Mouse (Mus musculus): Measurements from ENCODE around the gene Nfia.

Gene Nfia

DNA sequence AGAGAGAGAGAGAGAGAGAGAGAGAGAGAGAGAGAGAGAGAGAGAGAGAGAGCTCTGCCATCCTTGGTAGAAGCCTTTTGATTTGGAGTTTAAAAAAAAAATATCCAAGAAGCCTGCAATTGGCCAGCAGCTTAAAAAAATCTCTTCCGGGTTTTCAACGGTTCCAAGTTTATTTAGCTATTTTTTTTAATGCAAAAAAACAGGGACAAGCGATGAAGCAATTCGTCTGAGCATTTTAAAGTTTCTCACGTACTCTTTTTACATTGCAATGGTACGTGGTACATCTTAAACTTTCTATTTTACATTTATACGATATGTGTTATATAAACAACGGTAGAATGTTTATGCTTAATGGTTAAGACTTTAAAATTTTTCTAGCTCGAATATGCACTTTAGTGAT is at the start of gene Nfia:
Gene Nfia, plus strand, starts transcription at position 94 of the 400 bp plus-strand sequence.
- DNase-seq: no peak

DNA sequence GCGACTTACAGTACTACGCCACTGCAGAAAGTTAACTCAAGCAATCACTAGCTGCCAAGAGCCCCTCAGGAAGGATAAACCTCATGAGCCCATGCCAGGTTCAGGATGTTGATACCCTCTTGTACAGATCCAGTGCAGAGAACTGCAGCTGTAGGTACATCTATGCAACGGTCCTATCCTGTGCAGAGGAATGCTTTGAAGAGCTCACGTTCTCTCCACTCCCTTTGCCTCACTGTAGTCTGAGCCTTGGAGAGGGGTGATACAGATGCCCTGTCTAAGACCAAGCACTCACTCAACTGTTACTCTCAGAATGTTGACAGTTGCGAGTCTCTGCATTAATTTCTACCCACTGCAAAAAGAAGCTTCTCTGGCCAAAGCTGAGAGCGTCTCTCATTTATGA is 49.2 kb upstream of the Nfia start:
- no peak for DNase-seq

DNA sequence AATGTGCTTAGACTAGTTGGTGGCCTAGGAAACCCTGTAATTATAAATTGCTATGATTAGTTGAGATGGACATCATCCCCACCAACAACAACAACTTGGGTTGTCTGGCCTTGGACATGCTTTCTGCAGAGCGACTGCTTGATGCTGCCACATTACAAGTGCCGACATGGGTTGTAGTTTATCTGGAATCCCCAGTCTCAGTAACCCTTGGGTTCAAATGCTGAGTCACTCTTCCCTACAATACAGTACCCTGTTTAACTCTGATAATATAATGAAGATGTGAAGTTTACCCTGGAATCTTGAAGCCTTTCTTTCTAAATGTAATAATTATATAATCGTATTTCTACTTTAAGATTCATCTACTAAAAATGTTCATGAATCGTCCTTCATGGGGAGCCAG is 44.0 kb upstream of the Nfia start:
- DNase-seq: no peak

DNA sequence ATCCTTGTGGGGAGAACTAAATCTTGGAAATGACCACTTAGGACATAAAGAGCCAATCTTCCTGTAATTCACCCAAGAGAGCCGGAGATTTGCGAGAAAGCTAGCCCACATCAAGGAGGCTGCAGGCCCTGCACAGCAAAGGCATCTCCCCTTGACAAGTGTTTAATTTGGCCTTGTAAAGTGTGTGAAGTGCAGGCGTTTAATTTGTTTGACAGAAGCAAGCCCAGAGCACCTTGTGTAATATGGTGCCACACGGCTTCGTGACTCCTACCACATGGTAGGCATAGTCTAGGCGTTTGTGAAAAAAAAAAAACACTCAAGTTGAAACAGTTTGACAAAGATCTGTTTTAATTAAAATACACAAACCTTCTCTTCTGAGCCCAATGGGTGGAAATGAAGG is 42.5 kb upstream of the Nfia start:
- no peak for DNase-seq

DNA sequence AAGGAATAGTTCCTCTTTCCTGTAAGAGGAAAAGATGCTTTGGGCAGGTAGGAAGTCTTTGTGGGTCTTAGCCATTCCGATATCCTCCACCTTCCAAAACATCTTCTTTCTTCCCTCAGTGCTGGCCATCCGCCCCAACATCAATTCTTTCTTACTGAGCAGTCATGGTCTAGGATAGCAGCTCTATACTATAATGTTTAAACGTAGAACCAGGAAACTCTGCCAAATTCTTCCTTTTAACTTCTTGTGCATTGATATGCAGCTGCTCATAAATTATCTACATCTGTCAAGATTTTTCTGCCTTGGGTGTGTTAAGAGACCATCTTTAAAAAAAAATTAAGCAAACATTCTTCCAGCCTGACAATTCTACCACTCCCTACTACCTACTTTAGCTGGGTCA is 42.1 kb upstream of the Nfia start:
- no peak for DNase-seq

DNA sequence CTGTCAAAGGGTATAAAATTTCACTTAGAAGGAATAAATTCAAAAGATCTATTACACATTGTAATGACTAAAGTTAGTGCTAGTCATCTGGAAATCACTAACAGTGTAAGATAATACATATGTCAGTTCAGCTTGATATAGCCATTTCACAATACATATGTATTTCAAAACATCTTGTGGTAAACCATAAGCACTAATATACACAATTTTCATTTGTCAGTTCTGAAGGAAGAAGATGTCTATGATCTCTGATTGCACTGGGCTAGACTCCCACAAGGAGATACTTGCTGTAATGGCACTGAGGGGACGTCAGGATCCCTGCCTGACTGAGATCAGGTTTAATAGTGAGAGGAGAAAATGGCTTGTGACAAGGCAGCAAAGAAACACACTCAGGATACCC is 39.1 kb upstream of the Nfia start:
- DNase-seq: no peak

DNA sequence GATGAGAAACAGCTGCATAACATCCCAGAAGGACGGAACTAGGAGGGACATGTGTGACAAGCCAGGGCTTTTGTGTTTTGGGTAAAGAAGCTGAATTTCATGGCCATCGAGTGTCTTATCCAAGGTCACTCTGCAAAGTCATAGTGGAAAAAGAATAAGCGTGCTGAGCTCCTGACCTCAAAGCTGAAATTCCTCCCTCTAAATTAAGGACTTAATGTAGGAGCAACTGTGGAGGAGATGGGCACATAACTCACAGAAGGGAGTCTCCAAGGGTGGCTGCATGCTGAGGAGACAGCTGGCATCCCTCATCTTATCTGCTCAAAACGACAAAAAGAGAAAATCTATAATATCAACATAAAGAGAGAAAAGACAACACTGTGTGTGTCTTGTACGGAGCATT is 28.6 kb upstream of the Nfia start:
- DNase-seq: no peak

DNA sequence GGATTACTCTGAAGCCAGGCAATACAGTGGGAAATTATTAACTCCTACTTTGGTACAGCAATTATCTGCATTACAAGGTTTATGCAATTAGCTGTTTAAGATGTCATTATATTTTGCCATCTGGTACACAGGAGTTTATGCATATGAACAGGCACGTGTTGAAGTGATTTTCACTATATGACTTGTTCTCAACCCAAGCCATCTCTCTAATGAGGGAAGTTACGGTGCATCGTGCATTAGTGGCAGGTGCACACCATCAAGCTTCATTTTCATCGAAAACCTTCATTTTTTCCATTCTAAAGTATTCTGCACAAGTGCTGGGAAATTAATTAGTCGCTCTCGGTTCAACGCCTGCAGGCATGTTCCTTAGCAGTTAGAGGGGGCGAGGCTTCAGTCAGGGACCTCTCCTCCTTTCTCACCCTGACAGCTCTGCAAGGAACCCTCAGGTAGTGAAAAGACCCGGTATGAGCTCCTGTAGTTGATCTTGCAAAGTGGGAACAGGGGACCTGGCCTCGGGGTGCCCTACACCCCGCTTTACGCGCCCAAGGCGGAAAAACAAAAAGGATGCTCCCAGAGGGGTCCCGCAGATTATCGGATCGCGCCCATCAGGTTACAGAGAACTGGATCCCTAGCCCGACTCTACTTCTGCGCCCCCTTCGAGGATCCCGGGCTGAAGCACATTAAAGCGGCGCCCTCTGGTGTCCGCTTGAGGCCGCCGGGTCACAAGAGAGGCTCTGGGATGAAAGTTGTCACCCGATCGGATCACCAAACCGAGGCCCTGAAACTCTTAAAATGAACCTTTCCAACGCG is 27.0 kb upstream of the Nfia start:
- peak; percentile 65 for DNase-seq

DNA sequence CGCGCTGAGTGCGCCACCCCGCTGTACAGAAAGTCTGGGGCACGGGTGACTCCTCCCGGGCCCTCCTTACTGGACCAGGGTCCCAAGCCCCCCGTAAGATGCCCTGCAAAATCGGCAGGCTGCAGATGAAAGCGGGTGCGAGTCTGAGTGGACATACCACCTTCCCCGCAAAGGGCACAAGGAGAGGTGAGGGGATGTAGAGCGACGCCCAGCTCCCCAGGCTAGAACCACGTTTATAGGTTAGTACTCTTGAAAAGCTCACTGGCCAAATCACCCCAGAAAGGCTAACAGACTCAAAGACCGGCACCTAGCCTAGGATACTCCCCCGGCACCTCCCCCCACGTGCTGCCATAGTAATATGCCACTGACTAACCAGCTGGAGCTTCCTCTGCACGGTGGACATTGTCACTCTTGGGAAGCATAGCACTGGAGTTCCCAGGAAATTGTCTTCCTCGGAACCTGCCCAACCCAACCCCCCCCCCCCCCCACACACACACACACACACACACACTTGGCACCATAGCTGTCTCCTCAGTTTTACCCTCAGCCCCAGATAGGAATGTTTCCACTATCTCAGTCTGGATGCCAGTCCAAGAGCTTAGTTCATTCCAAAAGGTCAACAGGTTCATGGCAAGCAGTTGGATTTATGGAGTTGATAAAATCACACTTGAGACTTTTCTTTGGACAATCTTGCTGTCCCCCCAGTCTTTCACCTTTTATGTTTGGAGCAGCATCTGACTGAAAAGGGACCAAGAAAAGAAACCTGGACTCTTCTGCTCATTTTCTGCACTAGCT is 26.2 kb upstream of the Nfia start:
- DNase-seq: no peak

DNA sequence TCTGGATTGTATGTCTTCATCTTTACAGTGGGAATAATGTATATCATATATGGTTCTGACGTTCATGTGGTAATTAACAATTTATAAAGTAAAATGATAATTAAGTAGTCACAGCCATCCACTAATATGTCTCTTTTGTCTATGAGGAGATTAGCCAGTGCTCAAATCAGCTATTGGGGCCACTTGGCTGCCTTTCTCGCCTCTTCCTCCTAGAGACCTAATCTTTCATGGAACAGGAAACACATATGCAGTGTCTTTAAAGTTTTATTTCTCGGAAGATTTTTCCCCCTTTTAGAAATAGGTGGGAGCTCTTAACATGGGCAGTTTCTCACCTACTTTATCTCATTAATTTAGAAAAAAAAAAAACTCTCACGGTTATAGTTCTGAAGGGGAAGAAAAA is 22.1 kb upstream of the Nfia start:
- no peak for DNase-seq

DNA sequence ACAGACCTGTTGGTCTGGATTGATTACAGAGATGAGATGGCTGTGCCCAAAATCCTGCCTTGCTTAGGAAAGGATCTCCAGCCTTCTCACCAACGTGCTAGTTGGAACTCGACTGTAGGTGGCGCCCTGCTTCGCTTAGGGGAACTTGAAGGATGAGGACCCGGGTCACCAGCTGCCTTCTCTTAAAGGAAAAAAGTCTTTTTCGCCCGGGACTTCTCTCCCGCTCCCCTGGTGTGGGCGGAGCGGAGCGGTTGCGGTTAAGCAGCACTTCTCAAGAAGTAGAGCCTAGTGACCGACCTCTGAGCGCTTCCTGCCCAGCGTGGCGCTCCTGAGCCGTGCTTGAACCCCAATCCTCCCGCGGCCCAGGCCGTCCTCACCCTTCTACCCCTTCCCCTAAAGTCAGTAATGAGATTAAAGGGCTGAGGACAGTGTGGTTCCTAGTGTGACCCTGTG is 21.5 kb upstream of the Nfia start:
- DNase-seq: peak; percentile 91

DNA sequence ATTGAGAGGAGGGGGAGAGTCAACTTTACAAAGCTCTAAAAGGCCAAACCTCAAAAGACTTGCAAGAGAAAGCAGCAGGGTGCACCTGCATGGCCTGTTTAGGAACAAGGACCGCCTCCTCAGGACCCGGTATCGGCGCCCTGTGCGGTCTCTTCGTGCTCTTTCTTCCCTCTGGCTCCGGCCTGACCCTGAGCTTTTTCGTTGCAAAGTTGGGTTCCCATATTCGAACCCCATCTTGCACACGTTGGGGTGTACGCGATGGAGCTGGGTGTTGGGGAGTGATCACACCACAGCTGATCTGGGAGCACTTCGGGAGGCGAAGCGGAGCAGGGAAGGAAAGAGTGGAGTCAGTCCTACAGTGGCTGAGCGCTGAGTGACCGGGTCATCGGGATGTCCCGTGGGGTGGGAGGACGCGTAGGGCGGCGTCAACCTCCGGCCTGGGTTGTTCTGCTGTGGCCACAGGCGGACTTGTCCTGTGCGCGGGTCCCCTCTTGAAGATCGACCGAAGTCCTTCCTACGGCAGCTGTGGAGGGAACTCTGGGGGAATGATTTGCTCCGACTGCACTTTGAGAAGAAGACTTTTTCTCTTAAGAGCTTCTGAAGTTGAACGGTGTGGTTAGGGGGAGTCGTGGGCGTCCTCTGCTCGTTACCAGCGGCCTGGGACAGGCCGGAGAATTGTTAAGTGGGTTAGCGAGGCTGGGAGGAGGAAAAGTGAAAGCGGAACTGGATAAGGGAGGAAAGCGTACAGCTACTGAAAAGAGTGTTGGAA is 20.9 kb upstream of the Nfia start:
- DNase-seq: peak; percentile 78

DNA sequence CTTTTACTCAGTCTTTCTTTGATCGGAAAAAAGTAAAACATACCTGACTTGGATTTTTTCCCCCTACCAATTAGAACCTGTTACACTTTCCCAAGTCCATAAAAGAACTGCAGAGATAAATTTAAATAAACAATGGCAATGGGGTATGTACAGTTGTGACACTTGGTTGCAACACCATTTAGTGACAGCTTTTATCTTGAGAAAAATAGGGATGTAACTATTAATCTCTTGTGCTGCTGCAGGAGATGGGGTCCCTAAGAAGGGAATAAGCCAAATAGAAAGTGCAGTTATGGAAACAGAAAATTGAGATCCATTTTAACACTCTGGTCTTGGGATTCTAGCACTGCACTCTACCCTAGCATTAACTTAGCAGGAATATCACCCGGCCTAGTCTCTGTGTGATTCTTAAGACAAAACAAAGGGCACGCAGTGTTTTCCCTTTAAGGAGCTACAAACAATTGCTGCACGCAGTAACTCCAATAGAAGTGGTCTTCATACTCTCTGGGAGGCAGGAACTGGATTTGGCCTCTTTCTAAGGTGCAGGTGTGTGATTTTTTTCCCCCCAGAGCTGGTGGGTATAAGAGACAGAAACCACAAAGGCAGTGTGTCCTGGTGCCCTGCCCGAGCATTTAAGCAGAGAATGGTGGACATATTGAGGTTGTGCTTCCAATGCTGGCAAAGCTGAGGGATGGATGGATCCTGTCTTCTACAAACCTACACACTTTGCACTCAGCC is 20.1 kb upstream of the Nfia start:
- no peak for DNase-seq

DNA sequence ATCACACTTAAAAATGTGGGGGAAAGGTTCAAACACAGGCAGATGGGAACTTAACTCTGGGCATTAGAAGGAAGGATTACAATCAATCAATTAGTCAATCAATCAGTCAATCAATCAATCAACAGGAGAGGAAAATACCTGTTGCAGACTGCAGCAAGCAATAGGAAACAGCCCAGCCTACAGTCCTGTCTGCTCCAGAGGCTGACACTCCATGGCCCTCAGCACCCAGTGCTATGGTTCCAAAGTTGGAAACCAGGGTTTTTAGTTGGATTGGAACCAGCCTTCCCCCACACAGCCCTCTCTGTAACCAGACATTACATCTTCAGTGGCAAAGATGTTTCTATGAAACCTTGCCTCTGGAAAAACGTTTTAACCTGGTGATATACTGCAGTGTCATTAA is 19.0 kb upstream of the Nfia start:
- DNase-seq: no peak

DNA sequence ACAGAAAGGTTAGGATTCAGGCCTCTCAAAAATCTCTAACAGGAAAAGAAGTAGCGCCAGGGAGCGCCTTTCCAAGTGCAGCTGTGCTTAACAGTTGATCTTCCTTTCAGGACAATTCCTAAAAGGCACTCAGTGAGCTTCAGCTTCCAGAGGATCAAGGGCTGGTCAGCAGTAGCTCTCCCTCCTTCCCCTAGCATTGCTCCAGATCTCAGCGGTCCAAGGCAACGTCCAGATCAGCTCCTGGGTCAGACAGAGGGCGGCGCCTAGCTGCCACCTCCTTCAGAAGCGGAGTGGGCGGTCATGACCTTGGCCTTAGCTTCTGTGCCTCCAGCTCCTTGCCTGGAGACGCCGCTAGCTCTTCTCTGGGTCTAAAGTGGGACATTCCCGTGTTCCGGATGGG is 18.3 kb upstream of the Nfia start:
- DNase-seq: peak; percentile 81

DNA sequence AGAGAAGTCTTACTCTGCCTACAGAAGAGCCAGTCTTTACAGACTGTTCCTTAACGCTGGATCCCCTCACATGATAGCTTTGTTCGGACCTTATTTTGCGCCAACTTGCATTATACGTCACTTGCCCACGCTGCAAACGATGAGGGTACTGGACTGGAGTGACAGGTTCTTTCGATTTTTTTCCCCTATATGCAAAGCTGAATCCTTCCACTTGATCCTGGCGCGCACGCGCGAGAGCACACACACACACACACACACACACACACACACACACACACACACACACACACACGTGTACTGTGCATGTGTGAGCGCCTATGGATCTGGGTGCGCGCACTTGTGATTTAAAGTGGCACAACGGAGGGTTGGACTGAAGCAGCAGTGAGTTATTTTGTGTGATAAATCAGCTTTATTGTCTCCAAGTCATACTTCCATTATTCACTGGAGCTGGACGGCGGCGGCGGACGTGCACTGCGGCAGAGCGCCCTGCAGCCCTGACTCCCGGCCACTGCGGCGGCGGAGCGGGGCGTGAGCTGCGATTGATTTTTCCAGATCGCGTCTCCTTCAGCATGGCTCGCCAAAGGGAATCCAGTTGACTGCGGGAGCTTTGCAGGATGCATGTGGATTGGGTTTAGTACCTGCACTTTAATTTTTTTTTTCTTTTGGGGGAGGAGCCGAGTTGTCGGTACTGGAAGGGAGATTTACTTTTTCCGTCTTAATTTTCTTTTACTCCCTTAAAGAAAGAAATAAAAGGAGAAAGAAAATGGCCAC is 15.1 kb upstream of the Nfia start:
- DNase-seq: peak; percentile 67

DNA sequence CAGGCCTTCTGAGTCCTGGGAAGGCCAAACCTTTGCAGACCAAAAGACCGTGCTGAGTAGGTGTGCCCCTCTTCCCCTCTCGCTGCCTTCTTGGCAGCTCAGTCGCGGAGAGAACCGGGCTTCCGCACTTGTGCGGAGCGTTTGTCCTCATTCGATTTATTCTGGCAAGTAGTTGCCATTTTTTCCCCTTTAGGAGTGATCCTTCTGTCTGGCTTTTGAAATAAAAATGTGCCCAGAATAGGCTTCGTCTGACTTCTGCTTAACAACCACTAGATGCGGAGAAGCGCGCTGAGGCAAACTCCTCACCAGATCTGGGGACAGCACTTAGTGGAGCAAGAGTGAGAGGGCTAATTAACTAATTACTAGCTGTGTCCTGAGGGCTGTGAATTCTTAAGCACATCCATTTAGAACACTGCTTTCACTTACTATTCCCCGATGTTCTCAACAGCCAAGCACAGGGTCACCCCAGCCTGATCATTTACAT is 14.5 kb upstream of the Nfia start:
- no peak for DNase-seq

DNA sequence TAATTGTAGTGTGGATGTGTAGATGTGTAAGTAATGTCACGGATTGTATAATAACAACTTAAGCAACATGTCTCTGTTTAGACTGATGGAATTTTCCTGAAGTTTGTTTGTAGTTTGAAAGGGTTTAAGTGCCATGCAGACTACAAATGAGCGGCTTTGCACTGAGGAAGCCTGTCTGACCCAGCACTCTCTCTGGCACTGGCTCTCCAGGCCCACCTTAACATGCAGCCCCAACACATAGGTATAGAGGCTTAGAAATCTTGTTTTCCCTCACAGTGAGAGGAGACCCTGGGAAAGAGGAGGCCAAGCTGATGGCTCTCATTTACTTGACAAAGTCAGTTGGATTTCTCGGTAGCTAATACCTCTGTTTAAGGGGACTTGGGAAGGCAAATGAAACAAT is 13.9 kb upstream of the Nfia start:
- DNase-seq: no peak

DNA sequence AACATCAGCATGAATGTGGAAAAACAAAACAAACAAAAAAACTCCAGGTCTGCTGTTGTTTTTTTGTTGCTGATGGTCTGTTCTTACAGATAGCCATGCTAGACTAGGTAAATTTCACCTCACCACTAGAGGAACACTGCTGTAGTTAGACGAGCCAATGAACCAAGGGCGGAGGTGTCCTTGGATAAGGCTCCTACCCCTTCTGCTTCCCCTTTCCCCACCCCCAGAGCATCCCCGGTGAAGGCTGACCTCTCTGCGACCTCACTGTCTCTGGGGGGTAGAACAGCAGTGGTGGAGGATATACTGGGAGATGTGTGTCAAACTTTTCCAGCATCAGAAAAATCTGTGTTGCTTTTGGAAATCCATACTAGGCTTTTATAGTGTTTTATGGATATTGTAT is 7.9 kb upstream of the Nfia start:
- DNase-seq: no peak

DNA sequence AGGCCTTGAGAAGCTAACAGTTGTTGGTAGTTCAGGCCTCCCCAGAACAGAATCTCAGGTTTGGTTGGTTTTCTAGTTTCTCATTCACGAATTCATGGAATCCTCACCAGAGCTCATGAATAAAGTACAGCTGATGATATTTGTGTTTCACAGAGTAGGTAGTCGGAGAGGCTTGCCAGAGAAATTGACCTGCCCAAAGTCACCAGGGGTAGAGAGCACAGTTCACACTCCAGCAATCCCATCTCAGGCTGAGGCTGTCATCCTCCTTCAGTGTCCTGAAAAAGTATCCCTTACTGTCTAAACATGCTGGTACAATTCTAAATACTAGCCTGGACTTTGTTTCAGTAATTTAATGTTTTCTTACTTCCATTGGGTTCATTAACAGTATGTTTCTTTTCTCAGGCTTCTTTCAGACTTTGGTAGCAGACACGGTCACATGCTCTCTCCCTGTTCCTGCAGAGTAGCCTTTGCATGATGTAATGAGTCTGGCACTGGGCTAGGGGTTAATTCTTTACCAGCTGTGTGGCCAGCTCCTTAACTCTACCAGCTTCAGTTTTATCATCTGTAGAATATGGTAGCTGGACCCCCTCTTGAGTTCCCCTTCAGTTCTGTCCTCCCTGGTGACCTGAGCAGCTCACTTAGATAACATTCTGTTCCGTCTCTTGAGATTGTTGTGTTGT is 7.1 kb upstream of the Nfia start:
- peak; percentile 87 for DNase-seq

DNA sequence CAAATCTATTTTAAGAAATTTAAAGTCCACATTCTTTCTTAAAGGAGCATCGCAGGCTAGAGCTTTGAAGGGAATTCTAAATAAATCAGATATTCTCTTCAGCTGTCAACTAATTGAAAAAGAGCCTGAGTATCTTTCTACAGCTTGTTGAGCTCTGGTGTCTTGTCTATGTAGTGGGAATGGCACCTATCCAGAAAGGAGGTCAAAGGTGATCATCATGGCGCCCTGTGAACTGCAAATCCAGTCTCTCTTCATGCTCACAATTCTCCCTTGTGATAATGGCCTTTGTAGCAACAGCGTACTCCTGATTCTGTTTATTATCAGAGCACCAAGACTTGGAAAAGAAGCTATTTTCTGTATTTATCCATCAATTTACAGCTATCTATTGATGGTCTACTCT is 6.4 kb upstream of the Nfia start:
- no peak for DNase-seq
